Mouse (Mus musculus) adrenal gland, postnatal 10 days (tissue): Measurements from ENCODE around the gene Carmil1. TPM values are rescaled to one million over a fixed set of nuclear protein-coding genes. Genes with fewer than 3 reads are reported as not detected.

Experiments
- DNase-seq: peaks from one replicate; pipeline ENCODE4 v3.0.0; 2021; ENCODE audit warnings: mixed read lengths
- total RNA-seq, 2 experiments: library from RNA; stranded (reverse); gene quantifications; 2 replicates each; pipeline ENCODE4 v1.2.3; 2021

Gene Carmil1
- total RNA-seq, 2 experiments from 2014 or later = 29.1 to 31.0 TPM

- no peak for DNase-seq
These were observed 240.4 kb downstream of the Carmil1 start for GRCm38 (mm10) chr13:24040221-24040620.

GRCm38 (mm10) chr13:24037502-24037901, 243.1 kb downstream of the Carmil1 start:
- DNase-seq = peak; percentile 6

GRCm38 (mm10) chr13:24036150-24036549, 244.4 kb downstream of the Carmil1 start:
- no peak for DNase-seq

GRCm38 (mm10) chr13:24027191-24028170, 253.1 kb downstream of the Carmil1 start:
- DNase-seq = no peak

- no peak for DNase-seq
These were observed 262.1 kb downstream of the Carmil1 start for GRCm38 (mm10) chr13:24018515-24018914.

- DNase-seq = no peak
These were observed 275.1 kb downstream of the Carmil1 start for GRCm38 (mm10) chr13:24005528-24005927.

GRCm38 (mm10) chr13:24001797-24002196, 278.8 kb downstream of the Carmil1 start:
- DNase-seq = no peak

GRCm38 (mm10) chr13:24001081-24001480, 279.5 kb downstream of the Carmil1 start:
- no peak for DNase-seq

GRCm38 (mm10) chr13:23998826-23999225, 281.8 kb downstream of the Carmil1 start:
- no peak for DNase-seq

- DNase-seq = no peak
These were observed 285.8 kb downstream of the Carmil1 start for GRCm38 (mm10) chr13:23994756-23995155.

GRCm38 (mm10) chr13:23994024-23994423, 286.6 kb downstream of the Carmil1 start:
- DNase-seq = no peak

- DNase-seq = peak; percentile 83
These were observed 289.7 kb downstream of the Carmil1 start, which contains the start of gene Scgn for GRCm38 (mm10) chr13:23990928-23991327. Gene Scgn (minus strand): TSS chr13:23991214.

GRCm38 (mm10) chr13:23990451-23990850, 290.1 kb downstream of the Carmil1 start:
- DNase-seq = no peak

GRCm38 (mm10) chr13:23985130-23985529, 295.5 kb downstream of the Carmil1 start:
- no peak for DNase-seq

- DNase-seq = no peak
These were observed 308.3 kb downstream of the Carmil1 start for GRCm38 (mm10) chr13:23972271-23972670.

GRCm38 (mm10) chr13:23971870-23972269, 308.7 kb downstream of the Carmil1 start:
- no peak for DNase-seq

GRCm38 (mm10) chr13:23964909-23965308, 315.7 kb downstream of the Carmil1 start:
- DNase-seq = no peak

Other genes starting within 250 kb of the Carmil1 start
- 1 to 10 TPM; 6.8 to 6.9 TPM for gene Cmah, start 46.6 kb upstream of the Carmil1 start, total RNA-seq